Mouse (Mus musculus) ovary, postnatal 36 days (tissue): ENCODE measurements around the gene Dpf3.

ENCODE experiments used
- DNase-seq: peaks from one replicate; pipeline ENCODE4 v3.0.0; 2022; ENCODE audit warnings: low spot score, mixed read lengths

Gene Dpf3

GRCm38 (mm10) chr12:83411721-83412521 is 75.6 kb downstream of the Dpf3 start:
- no peak for DNase-seq

- DNase-seq, result no peak
Measured at GRCm38 (mm10) chr12:83411032-83411431, 76.5 kb downstream of the Dpf3 start.

GRCm38 (mm10) chr12:83405374-83406125 is 82.0 kb downstream of the Dpf3 start:
- no peak for DNase-seq

- no peak for DNase-seq
Measured at GRCm38 (mm10) chr12:83402270-83402669, 85.2 kb downstream of the Dpf3 start.

- DNase-seq, result no peak
Measured at GRCm38 (mm10) chr12:83392011-83392410, 95.5 kb downstream of the Dpf3 start.

GRCm38 (mm10) chr12:83387554-83387953 is 100.0 kb downstream of the Dpf3 start:
- no peak for DNase-seq

DNA sequence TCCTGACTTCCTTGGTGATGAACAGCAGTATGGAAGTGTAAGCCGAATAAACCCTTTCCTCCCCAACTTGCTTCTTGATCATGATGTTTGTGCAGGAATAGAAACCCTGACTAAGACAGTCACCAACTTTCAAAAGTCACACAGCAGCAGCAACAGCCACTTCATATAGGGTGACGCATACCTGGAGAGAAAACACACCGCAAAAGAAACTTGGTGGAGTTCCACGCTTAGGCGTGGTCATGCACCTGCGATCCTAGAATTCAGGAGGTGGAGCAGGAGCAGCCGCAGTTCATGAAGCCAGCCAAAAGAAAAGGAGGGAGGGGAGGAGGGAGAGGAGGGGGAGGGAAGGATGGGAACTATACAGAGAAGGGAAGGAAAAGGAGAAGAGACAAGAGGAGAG is 106.4 kb downstream of the Dpf3 start:
- no peak for DNase-seq

- DNase-seq, result no peak
Measured at GRCm38 (mm10) chr12:83380016-83380415, 107.5 kb downstream of the Dpf3 start.

DNA sequence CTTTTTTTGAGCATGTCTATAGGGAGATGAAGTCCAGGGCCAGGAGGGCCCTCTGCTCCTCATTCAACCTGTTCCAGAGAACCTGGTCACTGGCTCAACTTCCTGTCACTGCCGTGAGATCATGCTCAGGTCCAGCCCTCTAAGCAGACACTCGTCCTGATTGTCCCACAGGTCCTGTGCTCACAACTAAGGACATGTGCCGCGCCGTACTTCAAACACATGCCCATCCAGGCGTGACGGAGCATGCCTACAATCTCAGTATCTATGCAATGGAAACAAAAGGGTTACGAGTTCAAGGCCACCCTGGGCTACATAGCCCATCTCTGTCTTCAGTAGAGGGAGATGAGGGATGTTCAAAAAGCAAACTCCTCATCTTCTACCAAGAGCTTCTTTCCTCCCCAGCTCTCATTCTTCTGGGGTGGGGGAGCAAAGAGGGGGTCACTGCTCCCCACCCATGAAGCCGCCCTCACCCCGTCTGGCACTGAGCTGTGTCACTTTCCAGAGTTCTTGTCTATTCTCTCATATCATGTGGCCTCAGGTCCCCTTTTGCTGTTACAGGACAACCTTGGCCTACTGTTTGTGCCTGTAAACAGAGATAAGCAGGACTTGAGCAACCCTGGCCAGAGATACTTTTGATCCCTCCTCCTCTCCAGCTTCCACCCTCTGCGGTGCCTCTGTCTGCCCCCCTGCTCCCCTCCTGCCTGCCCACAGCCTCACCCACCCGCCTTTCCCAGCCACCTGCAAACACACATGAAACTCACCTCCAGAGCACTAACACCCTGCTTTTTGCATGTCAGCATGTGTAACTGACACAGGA is 112.3 kb downstream of the Dpf3 start:
- peak; percentile 45 for DNase-seq

- no peak for DNase-seq
Measured at GRCm38 (mm10) chr12:83373081-83373480, 114.4 kb downstream of the Dpf3 start.

DNA sequence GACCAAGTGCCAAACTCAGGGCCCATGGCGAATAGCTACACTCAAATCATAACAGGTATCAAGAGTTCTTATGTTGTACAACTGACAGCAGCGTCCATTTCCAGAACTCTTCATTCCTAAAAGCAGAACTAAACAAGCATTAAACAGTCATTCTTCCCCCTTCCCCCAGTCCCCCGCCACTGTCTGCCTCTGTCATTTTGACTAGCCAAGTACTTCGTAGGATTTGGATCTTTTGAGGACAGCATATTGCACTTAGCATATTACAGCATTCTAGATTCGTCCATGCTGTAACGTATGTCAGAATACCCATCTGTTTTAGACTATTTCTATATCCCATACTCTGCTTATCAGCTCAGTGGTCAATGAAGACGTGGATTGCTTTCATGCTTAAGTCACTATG is 115.2 kb downstream of the Dpf3 start:
- no peak for DNase-seq

DNA sequence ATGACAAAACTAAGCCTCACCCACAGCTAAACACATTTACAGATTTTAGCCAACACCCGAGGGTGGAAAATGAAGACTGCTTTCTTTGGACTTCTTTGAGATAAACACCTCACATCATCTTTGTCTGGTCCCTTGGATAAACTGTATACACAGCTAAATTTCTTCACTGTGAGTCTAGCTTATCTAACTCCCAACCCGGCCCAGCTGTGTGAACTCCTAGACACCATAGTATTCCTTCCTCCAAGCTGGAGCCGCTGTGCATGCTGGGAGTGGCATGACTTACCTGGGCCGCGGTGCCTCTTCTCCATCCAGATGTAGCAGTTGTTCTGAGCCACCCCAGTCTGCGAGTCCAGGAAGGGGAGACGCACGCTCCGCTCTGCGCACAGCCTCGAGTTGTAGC is 117.3 kb downstream of the Dpf3 start:
- DNase-seq, result no peak

GRCm38 (mm10) chr12:83369416-83369815 is 118.1 kb downstream of the Dpf3 start:
- DNase-seq, result no peak

DNA sequence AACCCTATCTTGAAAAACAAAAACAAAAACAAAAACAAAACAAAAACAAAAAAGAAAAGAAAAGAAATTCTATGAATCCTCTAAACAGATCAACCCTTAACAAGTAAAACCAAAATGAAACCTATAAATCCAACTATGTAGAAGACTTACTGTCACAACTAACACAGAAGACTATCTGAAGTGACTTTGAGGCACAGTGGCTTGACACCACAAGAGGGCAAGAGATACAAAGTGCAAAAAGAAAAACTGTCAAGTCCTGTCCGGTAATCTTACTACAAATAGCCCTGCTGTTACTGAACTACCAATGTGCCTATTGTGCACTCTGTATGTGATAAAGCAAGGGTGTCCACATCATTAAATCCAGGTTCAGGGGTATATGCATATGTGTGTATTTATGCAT is 120.0 kb downstream of the Dpf3 start:
- DNase-seq, result no peak

DNA sequence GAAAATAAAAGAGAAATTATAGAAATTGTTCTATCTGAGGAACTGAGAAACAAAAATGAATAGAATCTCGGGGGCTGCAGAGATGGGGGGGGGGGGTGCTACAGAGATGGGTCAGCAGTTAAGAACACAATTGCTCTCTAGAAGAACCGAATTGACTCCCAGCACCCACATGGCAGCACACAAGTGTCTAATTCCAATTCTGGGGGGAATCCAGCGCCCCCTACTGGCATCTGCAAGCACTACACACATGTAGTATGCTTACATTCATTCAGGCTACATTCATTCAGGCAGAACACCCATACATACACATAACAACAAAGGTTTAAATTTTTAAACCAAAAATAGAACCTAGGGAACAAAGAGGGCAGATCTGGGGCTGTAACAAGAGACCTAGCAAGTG is 122.7 kb downstream of the Dpf3 start:
- no peak for DNase-seq

DNA sequence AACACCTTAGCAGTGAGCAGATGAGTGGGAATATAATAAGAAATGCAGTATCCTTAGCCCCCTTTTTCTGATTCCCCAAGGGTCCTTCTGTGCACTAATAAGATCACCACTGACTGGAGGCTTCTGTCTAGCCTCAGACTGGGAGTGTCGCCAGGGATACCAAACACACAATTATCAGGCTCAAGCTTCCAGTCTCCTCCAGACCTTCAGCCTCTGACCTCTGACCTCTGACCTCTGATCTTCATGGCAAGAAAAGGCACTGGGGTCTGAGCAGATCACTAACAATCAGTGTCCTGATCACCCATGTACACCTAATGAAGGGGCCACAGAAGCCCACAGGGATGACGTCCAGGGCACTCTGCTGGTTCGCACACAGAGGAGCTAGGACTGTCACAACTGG is 125.7 kb downstream of the Dpf3 start:
- no peak for DNase-seq

- DNase-seq, result no peak
Measured at GRCm38 (mm10) chr12:83352640-83353039, 134.9 kb downstream of the Dpf3 start.

- no peak for DNase-seq
Measured at GRCm38 (mm10) chr12:83349736-83350135, 137.8 kb downstream of the Dpf3 start.

GRCm38 (mm10) chr12:83348246-83348645 is 139.3 kb downstream of the Dpf3 start:
- no peak for DNase-seq

DNA sequence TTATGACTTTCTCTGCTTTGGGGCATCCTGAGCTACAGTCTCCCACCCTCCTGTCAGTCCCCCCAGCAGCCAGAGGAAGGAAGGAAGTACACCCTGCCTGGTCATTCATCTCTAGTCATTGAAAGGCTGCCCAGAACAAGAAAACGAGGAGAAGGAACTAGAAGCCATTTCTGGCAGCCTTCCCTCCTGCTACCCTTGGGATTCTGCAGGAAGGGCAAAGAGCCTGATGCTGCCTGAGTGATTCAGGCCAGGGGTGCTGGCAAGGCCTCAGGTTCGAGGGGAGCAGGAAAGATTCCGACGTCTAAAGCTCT is 144.7 kb downstream of the Dpf3 start:
- no peak for DNase-seq

GRCm38 (mm10) chr12:83342035-83342874 is 145.3 kb downstream of the Dpf3 start:
- no peak for DNase-seq

DNA sequence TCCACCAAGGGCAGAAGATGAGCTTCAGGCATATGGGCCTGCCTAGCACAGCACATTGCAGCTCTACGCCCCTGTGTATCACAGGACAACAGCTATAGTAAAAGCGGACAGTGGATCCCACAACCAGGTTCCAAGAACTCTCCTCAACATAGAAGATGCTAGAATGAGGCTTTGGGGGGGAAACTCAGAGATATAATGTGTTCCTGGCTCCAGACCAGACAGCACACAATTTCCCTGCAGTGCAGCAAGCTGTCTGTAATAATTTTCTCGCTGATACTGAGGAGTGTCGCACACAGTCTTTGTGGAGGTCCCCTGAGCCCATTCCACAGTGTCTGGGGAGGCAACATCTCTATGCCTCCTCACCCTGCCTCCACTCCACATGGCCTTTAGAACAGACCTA is 146.6 kb downstream of the Dpf3 start:
- DNase-seq, result no peak
